Mouse (Mus musculus): Measurements from ENCODE around the gene Serpinb1a.

The Serpinb1a gene

GRCm38 (mm10) chr13:32831505-32832273 lies 19.3 kb downstream of the Serpinb1a start:
- WGBS: 80% methylated on average over 3 of the region's 3 CpGs

- whole genome bisulfite sequencing: 73% methylated on average over 4 of the region's 4 CpGs
Observed at GRCm38 (mm10) chr13:32828886-32829285, 22.1 kb downstream of the Serpinb1a start.

DNA sequence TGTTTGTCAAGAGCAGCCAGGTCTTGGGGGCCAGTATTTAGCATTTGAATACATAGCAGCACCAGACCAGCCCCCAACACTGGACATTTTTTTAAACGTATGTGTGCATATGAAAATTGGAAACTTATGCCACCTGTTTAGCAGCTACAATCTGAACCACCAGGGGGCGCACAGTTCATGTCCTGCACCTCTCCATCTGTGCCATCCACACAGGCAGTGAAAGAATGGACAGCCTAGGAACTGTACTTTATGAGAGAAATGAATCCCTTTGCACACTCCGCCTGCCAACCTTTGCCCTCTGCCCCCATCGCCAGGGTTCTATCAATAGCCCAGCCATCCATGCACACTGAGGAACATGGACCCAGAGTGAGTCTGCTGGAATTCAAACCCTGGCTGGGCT lies 23.0 kb downstream of the Serpinb1a start:
- 54% methylated on average over 4 of the region's 4 CpGs for WGBS

- WGBS: 81% methylated on average over 3 of the region's 3 CpGs
Observed at GRCm38 (mm10) chr13:32827111-32827822, 23.7 kb downstream of the Serpinb1a start.

DNA sequence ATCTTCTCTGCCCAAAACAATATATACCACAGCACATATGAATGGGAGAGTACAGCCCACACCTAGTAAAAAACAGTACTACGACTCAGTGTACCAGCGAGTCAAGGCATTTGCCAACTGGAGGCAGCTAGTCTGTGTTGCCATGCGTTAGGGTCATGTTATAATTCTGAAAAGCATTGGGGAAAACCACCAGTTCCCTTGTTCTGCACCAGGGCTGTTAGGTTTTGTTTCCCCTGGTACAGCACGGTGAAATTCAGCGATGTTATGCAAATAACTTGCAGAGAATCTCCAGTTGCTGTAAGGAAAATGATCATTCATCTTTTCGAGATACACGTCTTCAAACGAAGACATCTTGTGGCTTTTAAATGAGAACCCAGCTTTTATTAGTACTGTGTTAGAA lies 25.4 kb downstream of the Serpinb1a start:
- 85% methylated on average over 8 of the region's 8 CpGs for WGBS

DNA sequence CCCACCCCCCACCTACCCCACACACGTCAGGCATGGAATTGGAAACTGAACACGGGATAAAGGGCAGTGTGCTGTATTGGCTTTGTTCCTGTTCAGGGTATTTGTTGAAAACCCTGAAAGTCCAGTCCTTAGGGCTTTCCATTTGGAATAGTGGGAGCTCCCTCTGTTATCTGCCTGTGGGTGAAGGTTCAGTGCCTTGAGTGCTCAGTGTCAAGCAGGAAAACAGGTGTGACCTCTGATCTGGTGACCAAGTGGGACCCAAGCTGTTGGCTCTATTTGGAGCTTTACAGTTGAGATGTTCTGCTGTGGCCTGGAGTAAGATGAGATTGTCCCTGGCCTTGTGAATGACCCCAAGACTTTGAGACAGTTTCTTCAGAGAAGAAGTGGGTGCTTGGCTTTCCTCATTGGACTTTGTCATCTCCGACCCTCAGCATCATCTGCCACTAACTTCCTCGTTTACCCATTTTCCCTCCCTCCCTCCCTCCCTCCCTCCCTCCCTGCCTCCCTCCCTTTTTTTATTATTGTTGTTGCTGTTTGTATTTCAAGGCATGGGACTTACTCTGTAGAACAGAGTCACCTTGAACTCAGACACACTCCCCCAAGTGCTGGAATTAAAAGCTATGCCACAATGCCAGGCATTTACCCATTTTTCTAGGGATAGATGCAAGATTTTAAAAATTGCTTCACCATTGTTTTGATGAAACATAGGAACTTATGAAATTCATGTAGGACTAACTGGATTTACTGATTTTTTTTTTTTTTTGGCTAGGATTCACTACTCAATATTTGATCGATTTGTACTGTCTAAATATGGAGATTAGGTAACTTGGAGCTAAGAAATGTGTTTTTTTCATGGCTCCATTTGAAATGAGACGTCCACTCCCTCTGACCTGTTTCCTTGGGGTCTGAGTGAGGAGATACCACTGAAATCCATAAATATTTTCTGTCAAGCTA lies 26.3 kb downstream of the Serpinb1a start:
- WGBS: 73% methylated on average over 6 of the region's 6 CpGs

GRCm38 (mm10) chr13:32823126-32823525 lies 27.9 kb downstream of the Serpinb1a start:
- WGBS: 90% methylated on average over 6 of the region's 6 CpGs

GRCm38 (mm10) chr13:32821671-32822070 lies 29.3 kb downstream of the Serpinb1a start:
- WGBS: 98% methylated on average over 4 of the region's 4 CpGs

- 84% methylated on average over 5 of the region's 5 CpGs for WGBS
Observed at GRCm38 (mm10) chr13:32819926-32820325, 31.1 kb downstream of the Serpinb1a start.

GRCm38 (mm10) chr13:32819241-32819640 lies 31.7 kb downstream of the Serpinb1a start:
- 95% methylated on average over 3 of the region's 3 CpGs for WGBS

- 78% methylated on average over 3 of the region's 3 CpGs for WGBS
Observed at GRCm38 (mm10) chr13:32807624-32808023, 43.4 kb downstream of the Serpinb1a start.

DNA sequence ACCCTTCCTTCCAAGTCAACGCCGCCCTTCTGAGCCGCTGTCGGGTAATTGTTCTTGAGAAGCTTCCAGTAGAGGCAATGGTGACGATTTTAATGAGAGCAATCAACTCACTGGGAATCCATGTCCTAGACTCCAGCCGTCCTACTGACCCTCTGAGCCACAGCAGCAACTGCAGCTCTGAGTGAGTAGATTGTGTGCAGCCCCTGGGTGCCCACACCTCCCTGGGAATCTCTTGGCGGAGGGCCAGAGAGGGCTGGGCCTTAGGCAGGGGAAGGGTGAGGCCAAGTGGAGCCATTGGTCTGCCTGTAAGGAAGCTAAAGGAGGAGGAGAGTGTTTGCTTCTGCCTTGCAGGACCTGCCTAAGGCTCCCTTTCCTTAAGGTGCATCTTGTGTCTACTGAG lies 44.2 kb downstream of the Serpinb1a start:
- WGBS: 79% methylated on average over 7 of the region's 7 CpGs

GRCm38 (mm10) chr13:32803701-32804345 lies 47.2 kb downstream of the Serpinb1a start:
- WGBS: 55% methylated on average over 4 of the region's 4 CpGs

DNA sequence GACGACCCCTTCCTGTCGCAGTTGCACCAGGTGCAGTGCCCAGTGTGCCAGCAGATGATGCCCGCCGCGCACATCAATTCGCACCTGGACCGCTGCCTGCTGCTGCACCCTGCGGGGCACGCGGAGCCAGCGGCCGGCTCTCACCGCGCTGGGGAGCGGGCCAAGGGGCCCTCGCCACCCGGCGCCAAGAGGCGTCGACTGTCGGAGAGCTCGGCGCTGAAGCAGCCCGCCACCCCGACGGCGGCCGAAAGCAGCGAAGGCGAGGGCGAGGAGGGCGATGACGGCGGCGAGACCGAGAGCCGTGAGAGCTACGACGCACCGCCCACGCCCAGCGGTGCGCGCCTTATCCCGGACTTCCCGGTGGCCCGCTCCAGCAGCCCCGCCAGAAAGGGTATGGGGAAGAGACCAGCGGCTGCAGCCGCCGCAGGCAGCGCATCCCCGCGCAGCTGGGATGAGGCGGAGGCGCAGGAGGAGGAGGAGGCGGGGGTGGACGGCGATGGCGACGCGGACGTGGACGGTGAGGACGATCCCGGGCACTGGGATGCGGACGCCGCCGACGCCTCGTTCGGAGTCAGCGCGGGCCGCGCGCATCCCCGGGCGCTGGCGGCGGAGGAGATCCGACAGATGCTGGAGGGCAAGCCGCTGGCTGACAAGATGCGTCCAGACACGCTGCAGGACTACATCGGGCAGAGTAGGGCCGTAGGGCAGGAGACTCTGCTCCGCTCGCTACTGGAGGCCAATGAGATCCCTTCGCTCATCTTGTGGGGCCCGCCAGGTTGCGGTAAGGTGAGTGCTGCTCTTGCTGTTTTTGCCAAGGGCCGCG lies 48.5 kb downstream of the Serpinb1a start, which contains the start of gene D930007J09Rik:
TSS of gene D930007J09Rik (minus strand) at position 591 of the 823 bp plus-strand sequence.
- under 1% methylated on average over 94 of the region's 95 CpGs for WGBS

- under 1% methylated on average over 51 of the region's 51 CpGs for WGBS
Observed at GRCm38 (mm10) chr13:32801693-32802221, 49.2 kb downstream of the Serpinb1a start, which contains the start of gene Wrnip1. TSS of gene Wrnip1 (plus strand) at chr13:32802038.

- WGBS: 68% methylated on average over 2 of the region's 2 CpGs
Observed at GRCm38 (mm10) chr13:32799131-32799530, 51.9 kb downstream of the Serpinb1a start.

GRCm38 (mm10) chr13:32797085-32797484 lies 53.9 kb downstream of the Serpinb1a start:
- 59% methylated on average over 1 of the region's 1 CpGs for WGBS

DNA sequence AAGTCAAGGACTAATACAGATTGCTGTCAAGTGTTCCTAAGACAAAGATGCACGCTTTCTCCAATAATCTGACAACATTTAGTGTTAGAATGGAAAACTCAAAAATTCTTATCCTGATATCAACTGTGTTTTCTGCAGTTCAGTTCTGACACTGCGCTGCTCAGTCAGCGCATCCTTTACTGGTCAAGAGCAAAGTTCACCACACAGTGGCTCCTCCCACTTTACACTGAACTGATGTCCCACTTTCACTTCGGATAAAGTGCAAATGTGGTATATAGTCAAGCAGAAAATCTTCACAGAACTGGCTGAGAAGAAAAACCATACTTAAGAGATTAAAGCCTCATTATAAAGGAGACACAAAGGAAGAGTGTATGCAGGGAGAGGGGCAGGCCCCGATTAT lies 55.8 kb downstream of the Serpinb1a start:
- WGBS: 85% methylated on average over 5 of the region's 5 CpGs

GRCm38 (mm10) chr13:32794619-32795018 lies 56.4 kb downstream of the Serpinb1a start:
- WGBS: 52% methylated on average over 2 of the region's 2 CpGs

All from cerebral cortex, adult 2 months (tissue).